Mouse (Mus musculus) CH12.LX (cell line): ENCODE measurements around the gene B3galnt2.

Source experiments
- CTCF ChIP-seq, 2 experiments: IDR thresholded peaks in 1 of 2; conservative IDR thresholded peaks in 1 of 2; 2 replicates each; pipeline ENCODE4 v1.5.1; 2011 to 2012; ENCODE audit warnings: low read depth in 2 of 2, low read length in 2 of 2, improper control_type of control experiment in 1 of 2, inconsistent platforms in 1 of 2, mild to moderate bottlenecking in 1 of 2, moderate library complexity in 1 of 2
- EP300 ChIP-seq: IDR thresholded peaks from 2 replicates; pipeline ENCODE4 v1.6.1; 2011; ENCODE audit warnings: low read length, improper control_type of control experiment
- POLR2A ChIP-seq: IDR thresholded peaks from 2 replicates; pipeline ENCODE4 v1.6.1; 2011; ENCODE audit warnings: low read depth, mild to moderate bottlenecking, improper control_type of control experiment, low read length
- POLR2AphosphoS2 ChIP-seq: IDR thresholded peaks from 2 replicates; pipeline ENCODE4 v1.6.1; 2011; ENCODE audit warnings: low read depth, low read length, improper control_type of control experiment
- RCOR1 ChIP-seq: conservative IDR thresholded peaks from 2 replicates; pipeline ENCODE4 v1.6.1; 2012; ENCODE audit warnings: low read depth, mild to moderate bottlenecking, inconsistent platforms, low read length, improper control_type of control experiment

- no peak for TF ChIP-seq CTCF (conservative IDR thresholded peaks at IDR 0.05 in 1 of 2, IDR thresholded peaks at IDR 0.05 in 1 of 2; ENCODE audit: low read depth in 2 of 2, low read length in 2 of 2)
- no peak for TF ChIP-seq EP300
- no peak for TF ChIP-seq POLR2A
- TF ChIP-seq POLR2AphosphoS2 = no peak
- no peak for TF ChIP-seq RCOR1
These were observed 34.9 kb upstream of the B3galnt2 start for GRCm38 (mm10) chr13:13919396-13919795.
